Mouse (Mus musculus): ENCODE data around the gene Glrb.

Glrb gene

GRCm38 (mm10) chr3:80818619-80819018 lies 94.8 kb downstream of the Glrb start:
- DNase-seq: no peak

GRCm38 (mm10) chr3:80813734-80814133 lies 99.7 kb downstream of the Glrb start:
- DNase-seq: no peak

GRCm38 (mm10) chr3:80812237-80812636 lies 101.2 kb downstream of the Glrb start:
- DNase-seq: no peak

- DNase-seq: no peak
Measured at GRCm38 (mm10) chr3:80805327-80805726, 108.1 kb downstream of the Glrb start.

GRCm38 (mm10) chr3:80803811-80804210 lies 109.6 kb downstream of the Glrb start:
- no peak for DNase-seq

- DNase-seq: no peak
Measured at GRCm38 (mm10) chr3:80803211-80803610, 110.2 kb downstream of the Glrb start.

GRCm38 (mm10) chr3:80802596-80803081 lies 110.8 kb downstream of the Glrb start, which contains the start of gene Gria2:
Gene Gria2, minus strand, starts transcription at chr3:80802835.
- DNase-seq: peak; percentile 37

GRCm38 (mm10) chr3:80801827-80802310 lies 111.6 kb downstream of the Glrb start:
- no peak for DNase-seq

GRCm38 (mm10) chr3:80800995-80801826 lies 112.2 kb downstream of the Glrb start:
- DNase-seq: no peak

GRCm38 (mm10) chr3:80800299-80800994 lies 113.0 kb downstream of the Glrb start:
- DNase-seq: no peak

- no peak for DNase-seq
Measured at GRCm38 (mm10) chr3:80797935-80798334, 115.5 kb downstream of the Glrb start.

GRCm38 (mm10) chr3:80796764-80797163 lies 116.7 kb downstream of the Glrb start:
- DNase-seq: no peak

GRCm38 (mm10) chr3:80795284-80795683 lies 118.2 kb downstream of the Glrb start:
- DNase-seq: no peak

Measured in lung, postnatal 14 days (tissue).